Mouse (Mus musculus): ENCODE data around the gene Lrpap1.

The Lrpap1 gene

GRCm38 (mm10) chr5:35104960-35105921 is at the start of gene Lrpap1:
TSS of gene Lrpap1 (minus strand) at chr5:35105766.
- in situ Hi-C loops (cut with MseI, MboI), result no loop called here

DNA sequence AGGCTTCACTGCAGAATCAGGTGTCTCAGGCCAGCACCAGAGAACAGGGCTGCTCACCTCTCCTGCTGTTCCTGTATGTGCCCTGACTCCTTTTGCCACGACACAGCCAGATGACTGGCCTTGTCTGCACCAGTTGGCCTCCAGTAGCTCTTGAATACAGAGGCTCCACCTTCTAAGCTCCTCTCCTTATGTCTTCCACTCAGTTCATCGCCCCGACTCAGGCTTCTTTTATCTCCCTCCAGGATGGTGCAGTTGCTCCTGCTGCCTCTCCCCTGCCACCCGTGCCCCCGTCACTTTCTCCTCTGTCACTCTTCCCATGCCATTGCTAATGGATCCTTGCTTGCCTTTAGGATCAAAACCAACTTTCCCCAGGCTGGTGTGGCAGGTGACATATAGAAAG is 44.4 kb upstream of the Lrpap1 start:
- in situ Hi-C loops (cut with MseI, MboI), result no loop called here

GRCm38 (mm10) chr5:35149526-35149925 is 44.0 kb upstream of the Lrpap1 start:
- in situ Hi-C loops (cut with MseI, MboI), result no loop called here

GRCm38 (mm10) chr5:35147963-35148767 is 42.6 kb upstream of the Lrpap1 start:
- in situ Hi-C loops (cut with MseI, MboI), result no loop called here

GRCm38 (mm10) chr5:35147155-35147962 is 41.8 kb upstream of the Lrpap1 start:
- in situ Hi-C loops (cut with MseI, MboI), result no loop called here

GRCm38 (mm10) chr5:35146747-35147146 is 41.2 kb upstream of the Lrpap1 start:
- in situ Hi-C loops (cut with MseI, MboI), result no loop called here

- in situ Hi-C loops (cut with MseI, MboI), result no loop called here
Measured at GRCm38 (mm10) chr5:35144716-35145115, 39.1 kb upstream of the Lrpap1 start.

DNA sequence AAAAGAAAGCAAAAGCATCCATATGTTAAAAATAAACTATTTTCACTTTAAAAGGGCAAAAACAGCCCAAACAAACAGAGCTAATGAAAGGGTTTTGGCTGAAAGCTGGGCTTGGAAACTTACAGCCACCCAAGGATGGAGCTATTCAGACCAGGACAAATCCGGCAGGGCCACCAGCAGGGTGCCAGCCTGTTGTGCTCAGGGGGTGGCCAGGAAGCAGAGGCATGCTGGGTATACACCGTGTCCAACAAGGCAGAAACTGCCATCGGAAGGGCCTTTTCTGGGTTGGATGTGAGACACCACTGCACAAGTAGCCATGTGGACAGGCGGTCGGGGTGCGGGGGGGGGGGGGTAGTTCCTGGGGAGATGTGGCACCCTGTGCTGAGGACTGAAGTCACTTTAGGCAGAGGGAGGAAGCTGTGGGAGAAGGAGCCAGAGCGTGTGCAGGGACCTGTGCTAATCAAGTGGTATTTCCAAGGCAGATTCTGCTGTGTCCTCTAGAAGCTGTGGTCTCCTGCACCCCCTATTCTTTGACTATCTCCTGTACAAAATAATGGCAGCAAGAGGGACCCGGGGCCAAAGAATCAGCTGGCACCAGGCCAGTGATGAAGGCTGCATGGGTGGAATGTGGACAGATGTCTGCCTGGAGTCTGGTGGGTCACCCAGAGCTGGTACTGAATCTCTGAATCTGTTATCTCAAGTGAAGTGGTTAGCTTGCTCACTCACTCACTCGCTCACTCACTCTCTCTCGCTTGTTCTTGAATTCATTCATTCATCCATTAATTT is 38.1 kb upstream of the Lrpap1 start:
- in situ Hi-C loops (cut with MseI, MboI), result no loop called here

GRCm38 (mm10) chr5:35142910-35143309 is 37.3 kb upstream of the Lrpap1 start:
- in situ Hi-C loops (cut with MseI, MboI), result no loop called here

- in situ Hi-C loops (cut with MseI, MboI), result no loop called here
Measured at GRCm38 (mm10) chr5:35141316-35141715, 35.8 kb upstream of the Lrpap1 start.

GRCm38 (mm10) chr5:35138183-35138611 is 32.6 kb upstream of the Lrpap1 start:
- in situ Hi-C loops (cut with MseI, MboI), result no loop called here

DNA sequence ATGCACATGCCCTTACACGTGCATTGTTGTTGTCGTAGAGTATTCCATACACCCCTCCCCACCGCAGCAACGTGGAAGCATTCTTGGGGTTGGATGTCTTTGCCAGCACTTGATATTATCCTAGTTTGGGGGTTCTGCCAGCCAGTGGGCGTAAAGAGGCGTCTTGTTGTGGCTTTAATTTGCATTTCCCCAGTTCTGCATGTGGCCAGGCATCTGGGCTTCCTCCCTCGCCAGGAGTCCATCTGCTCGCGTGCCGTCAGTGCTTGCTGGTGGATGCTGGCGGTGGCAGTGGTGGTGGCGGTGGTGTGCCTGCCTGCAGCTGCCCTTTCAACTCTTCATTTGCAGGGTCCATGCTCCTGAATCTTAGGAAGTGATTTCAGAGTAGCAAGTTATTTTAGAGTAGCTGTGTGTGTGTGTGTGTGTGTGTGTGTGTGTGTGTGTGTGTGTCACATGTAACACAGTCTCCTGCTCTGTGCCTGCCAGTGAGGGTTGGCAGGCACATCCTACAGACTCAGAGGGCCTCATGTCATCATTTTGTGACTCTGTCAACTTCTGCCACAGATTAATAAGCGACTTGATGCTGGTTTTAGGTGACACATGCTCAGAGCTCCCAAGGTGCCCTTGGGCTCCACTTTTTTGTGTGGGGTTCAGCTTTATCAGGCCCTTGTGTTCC is 32.1 kb upstream of the Lrpap1 start:
- in situ Hi-C loops (cut with MseI, MboI), result no loop called here

GRCm38 (mm10) chr5:35135903-35136302 is 30.3 kb upstream of the Lrpap1 start:
- in situ Hi-C loops (cut with MseI, MboI), result no loop called here

DNA sequence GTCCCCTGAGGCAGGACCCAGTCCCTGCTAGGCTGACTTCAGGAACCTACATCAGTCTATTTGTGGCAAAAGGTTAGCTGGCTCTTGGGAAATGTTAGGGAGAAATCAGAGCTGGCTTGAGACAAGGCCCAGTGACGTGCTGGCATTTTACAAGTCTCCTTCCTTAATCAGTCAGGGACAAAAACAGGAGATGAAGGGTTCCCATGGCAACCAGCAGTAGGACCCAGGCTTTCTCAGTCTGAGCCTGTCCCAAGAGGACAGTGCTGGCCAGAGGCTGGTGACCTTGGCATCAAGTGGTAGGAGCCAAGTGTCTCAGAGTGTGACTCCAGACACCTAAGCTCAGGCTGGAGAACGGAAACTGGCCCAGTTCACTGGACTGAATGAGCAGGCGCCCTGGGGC is 28.7 kb upstream of the Lrpap1 start:
- in situ Hi-C loops (cut with MseI, MboI), result no loop called here

- in situ Hi-C loops (cut with MseI, MboI), result no loop called here
Measured at GRCm38 (mm10) chr5:35133468-35133867, 27.9 kb upstream of the Lrpap1 start.

DNA sequence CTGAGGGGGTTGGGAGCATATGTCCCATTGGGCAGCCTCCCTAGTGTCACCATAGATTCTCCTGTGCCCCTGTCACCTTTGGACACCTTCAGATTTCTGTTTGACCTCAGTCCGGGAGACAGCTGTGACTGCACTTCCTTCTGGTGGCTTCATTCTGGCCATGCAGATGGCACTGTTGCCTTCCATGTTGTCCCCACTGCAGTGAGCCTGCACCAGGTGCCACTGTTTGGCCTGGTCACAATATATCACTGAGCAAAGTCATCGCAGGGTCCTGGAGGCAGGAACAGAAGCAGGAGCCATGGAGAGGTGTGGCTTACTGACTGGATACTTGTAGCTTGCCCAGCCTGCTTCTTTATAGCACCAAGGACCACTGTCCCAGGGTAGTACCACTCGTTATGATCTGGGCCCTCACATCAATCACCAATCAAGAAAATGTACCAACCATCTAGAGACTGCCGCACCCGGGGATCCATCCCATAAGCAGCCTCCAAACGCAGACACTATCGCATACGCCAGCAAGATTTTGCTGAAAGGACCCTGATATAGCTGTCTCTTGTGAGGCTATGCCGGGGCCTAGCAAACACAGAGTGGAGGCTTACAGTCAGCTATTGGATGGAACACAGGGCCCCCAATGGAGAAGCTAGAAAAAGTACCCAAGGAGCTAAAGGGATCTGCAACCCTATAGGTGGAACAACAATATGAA is 26.9 kb upstream of the Lrpap1 start:
- in situ Hi-C loops (cut with MseI, MboI), result no loop called here

- in situ Hi-C loops (cut with MseI, MboI), result no loop called here
Measured at GRCm38 (mm10) chr5:35131773-35132172, 26.2 kb upstream of the Lrpap1 start.

- in situ Hi-C loops (cut with MseI, MboI), result no loop called here
Measured at GRCm38 (mm10) chr5:35131237-35131636, 25.7 kb upstream of the Lrpap1 start.

DNA sequence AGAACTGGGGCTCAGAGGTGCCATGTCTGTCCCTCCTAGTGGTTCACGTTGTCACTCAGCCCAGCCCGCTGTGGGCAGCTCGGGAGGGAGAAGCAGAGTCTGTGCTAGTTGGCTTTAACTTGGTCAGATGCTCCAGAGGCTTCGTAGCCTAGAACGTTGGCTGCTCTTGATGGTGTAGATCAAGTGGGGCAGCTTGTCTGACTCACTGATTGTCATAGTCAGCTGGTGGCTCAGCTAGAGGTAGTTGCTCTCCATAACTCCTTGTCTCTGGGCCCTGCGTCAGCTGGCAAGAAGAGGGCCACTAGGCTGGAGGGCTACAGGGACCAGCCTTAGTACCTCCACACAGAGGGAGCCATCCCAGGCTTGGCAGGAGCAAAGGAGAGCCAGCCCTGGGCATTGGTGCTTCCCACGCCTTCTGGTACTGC is 24.2 kb upstream of the Lrpap1 start:
- in situ Hi-C loops (cut with MseI, MboI), result no loop called here

- in situ Hi-C loops (cut with MseI, MboI), result no loop called here
Measured at GRCm38 (mm10) chr5:35129208-35129607, 23.6 kb upstream of the Lrpap1 start.
